Mouse (Mus musculus): Measurements from ENCODE around the gene Zg16.
A peak's percentile ranks its signal among the peaks of the same experiment; 100 is the strongest.

Gene Zg16

DNA sequence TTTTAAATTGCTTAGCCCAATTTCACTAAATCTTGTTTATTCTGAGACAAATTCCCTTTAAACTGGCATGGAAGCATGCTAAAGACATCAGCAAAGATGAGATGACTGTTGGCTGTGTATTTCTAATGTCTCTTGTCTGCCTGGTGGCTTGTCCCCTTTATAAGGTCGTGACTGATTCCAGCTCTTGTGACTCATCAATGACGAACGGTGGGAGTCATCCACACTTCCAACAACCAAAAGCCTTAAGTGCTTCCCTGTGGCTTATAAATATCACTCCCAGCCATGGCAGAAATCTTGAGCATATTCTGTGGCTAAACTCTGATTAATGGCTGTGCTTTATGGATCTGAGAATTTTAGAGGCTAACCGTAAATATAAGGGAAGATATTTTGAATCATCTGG is 20.8 kb downstream of the Zg16 start:
- DNase-seq, result no peak

DNA sequence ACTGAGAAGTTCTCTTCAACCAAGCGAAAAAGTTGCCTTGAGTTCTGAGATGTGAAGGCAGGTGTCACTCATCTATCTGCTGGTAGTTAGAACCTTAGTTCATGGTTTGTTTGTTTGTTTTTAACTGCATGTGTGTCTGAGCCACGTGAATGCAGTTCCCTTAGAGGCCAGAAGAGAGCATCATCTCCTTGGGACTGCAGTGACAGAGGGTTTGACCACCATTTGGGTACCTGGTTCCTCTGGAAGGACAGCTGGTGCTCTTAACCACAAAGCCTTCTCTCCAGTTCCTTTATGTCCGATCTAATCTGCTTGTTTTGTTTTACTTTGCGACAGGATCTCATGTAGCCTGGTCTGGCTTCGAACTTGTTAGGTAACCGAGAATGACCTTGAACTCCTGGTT is 21.6 kb downstream of the Zg16 start:
- no peak for DNase-seq

DNA sequence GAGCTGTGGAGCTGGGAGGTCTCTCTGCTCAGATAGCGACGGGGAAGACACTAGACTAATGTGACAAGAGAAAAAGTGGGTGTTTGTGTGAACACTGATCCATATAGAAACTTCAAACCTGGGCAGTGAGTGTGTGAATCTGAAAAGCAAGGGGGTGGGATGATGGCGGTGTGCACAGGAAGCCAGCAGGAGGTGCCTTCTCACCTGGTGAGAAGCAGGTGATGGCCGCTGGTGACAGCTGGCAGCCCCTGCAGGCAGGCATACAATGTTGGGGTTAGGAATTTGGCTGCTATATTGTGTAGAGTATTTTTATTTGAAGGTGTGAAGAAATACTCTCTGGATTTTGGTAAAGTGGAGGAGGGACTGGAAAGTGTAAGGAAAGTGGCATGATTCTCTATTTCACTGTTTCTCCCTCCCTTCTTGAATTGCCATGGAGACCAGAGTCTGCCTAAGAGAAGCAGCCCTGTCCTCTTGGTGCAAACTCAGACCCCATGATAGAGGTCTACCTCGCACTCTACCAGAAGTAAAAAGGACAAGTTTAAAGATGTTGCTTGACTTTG is 32.0 kb downstream of the Zg16 start:
- no peak for DNase-seq

DNA sequence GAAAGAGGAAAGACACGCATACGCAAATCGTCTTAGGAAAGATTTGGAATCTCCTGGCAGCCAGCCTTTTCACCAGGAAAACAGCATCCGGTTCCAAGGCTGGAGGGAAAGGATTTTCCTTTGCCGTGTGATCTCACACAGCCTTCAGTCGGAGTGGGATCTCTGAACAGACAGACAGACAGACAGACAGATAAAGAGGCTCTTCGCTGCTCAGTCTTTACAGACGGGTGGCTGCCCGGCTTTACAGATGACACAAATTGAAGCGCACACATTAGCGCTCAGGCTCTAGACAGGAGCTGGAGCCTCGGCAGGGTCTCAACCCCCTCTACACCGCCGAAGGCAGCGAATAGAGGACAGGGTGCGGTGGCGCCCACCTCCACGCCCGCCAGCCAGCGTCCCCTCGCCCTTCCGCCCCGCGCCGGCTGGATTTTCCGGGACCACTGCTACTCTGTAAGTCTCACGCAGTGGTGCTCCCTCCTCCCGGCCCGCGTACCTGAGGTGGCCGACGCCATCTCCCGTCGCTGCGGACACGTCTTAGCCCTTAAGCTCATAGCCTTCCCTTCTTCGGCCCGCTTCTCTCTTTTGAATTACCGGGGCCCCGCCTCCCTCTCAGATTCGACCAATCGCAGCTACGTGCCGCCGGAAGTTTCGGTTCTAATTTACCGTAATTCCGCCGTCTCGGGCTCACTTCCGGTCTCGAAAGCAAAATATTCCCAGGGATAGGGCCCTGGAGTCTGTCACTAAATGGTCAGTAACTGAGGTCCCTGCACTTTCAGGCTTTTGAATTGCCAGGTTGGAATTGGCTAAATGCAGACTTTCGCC is 45.1 kb downstream of the Zg16 start, which contains the start of gene Kif22:
TSS of gene Kif22 (minus strand) at position 621 of the 822 bp plus-strand sequence.
- DNase-seq, result peak; percentile 88

DNA sequence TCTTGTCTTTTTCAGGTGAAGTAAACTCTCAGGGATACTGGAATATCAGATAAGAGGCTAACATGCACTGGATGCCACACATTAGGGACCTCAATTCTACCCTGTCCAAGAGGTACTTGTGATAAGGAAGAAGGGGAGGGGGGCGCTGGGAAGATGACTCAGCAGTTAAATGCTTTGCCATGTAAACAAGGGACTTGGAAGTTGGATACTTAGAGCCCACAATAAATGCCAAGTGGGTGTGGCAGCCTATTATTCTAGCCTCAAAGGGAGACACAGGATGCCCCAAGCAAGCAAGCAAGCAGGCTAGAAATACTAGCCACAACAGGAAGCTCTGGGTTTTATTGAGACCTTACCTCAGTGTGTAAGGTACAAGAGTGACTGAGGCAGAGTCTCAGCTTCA is 55.9 kb downstream of the Zg16 start:
- DNase-seq, result no peak

DNA sequence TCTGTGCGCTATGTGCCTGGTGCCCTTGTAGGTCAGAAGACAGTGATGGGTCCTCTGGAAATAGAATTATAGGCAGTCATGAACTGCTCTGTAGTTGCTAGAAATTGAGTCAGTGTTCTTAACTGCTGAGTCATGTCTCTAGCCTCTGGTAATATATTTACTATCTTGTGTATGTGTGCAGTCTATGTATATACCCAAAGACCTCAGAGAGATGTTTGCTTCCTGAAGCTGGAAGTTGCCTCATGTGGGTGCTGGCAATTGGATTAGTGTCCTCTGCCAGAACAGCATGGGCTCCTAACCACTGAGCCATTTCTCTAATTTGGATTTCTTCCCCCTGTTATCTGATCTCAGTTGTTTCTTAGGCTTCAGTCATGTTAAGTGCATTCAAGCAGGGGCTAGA is 57.0 kb downstream of the Zg16 start:
- DNase-seq, result no peak

DNA sequence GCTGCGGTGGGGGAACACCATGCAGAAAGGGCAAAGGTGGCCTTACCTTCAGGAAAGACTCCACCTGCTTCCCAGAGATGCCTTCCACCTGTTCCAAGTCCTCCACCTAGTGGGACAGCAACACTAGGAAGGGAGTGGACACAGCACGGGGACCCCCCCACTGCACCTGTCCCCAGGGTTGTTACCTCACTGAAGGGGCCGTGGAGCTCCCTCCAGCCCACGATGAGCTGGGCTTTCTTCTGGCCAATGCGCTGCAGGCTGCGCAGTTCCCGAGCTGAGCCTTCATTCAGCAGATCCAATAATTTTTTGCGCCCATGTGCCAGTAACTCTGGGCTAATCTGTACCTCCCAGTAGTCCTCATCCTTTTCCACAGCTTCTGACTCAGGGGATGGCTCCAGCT is 59.2 kb downstream of the Zg16 start:
- no peak for DNase-seq

DNA sequence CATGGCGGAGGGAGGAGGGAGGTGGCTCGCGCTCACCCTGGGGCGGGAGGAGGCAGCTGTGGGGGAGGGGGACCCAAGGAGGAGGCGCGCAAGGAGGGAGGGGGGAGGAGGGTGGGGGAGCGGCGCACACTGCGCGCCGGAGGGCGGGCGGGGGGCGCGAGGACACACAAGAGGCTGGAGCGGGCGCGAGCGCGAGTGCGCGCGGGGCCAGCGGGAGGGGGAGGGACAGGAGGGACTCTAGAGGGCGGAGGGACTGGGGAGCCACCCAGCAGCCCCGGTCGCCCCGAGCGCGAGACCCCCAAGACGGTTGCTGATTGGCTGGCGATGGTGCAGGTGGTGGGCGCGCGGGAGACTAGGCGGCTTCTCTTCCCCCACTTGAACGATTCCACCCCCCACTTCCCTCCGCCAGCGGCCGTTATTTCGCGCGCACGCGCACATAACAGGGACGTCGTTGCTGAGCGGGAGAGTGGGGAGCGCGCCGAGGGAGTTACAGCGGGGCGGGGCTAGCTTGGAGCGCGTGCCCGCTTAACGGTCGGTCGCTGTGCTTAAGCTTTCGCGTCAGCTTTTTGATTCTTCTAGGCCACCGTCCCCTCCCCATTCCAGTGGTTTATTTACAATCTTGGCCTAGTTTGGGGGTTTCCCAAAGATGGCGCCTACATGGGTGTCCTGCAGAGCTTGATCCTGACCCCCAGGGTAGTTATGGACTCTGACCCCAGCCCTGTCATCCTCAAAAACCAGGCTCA is 60.0 kb downstream of the Zg16 start, which contains the start of gene Maz:
TSS of gene Maz (minus strand) at position 54 of the 743 bp plus-strand sequence.
- peak; percentile 99 for DNase-seq

DNA sequence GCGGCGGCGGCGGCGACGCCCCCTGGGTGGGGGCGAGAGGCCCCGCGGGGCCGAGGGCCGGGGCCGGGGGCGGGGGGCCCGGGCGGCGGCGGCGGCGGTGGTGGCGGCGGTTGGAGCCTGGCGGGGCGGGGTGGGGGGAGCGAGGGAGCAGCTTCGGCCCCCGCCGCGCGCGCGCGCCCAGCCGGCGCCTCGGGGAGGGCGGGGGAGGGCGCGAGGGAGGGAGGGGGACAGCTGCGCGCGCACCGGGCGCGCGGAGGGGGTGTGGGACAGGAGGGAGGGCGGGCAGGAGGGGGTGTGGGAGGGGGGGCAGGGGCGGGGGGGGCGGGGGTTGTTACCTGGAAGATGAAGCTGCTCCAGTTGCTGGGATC is 60.5 kb downstream of the Zg16 start:
- DNase-seq, result peak; percentile 92

DNA sequence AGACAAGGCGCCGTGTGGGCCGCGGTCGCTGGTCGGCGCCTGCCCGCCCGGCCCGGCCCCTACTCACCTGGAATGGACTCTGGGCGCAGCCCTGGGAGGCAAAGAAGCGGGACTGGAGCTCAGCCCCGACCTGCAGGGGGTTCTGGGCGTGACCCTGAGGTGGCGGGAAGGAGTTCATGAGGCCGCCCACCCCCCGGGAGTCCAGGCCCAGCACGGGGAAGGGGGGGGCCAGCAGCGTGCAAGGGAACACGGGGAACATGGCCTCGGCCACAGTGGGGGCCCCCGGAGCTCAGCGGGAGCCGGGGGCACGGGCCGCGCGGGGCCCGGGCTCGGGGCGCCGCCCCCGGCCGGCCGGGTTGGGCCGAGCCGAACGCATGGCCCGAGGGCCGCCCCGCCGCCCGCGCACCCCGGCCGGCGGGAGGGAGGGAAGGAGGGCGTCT is 60.9 kb downstream of the Zg16 start:
- DNase-seq, result peak; percentile 63

DNA sequence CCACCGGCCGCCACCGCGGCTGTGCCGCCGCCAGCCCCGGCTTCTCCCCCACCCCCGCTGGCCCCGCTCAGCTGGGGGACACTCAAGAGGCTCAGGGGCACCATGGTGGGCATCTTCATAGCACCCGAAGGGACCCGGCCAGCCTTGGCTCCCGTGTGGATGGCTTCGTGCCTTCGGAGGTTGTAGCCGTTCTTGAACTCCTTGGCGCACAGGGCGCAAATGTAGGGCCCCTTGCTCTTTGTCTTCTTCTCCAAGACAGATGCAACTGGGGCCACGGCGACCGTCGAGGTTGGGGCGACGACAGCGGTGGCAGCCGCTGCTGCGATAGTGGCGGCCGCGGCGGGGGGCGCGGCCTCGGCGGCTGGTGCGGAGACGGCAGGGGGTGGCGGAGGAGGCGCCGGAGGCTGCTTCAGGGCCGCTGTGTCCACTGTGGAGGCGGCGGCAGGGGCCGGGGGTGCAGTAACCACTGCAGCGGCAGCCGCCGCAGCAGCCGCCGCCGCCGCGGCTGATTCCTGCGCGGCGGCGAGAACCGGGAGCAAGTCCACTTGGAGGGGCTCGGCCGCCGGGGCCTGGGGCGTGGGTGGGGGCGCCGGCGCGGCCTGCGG is 61.5 kb downstream of the Zg16 start:
- peak; percentile 58 for DNase-seq

DNA sequence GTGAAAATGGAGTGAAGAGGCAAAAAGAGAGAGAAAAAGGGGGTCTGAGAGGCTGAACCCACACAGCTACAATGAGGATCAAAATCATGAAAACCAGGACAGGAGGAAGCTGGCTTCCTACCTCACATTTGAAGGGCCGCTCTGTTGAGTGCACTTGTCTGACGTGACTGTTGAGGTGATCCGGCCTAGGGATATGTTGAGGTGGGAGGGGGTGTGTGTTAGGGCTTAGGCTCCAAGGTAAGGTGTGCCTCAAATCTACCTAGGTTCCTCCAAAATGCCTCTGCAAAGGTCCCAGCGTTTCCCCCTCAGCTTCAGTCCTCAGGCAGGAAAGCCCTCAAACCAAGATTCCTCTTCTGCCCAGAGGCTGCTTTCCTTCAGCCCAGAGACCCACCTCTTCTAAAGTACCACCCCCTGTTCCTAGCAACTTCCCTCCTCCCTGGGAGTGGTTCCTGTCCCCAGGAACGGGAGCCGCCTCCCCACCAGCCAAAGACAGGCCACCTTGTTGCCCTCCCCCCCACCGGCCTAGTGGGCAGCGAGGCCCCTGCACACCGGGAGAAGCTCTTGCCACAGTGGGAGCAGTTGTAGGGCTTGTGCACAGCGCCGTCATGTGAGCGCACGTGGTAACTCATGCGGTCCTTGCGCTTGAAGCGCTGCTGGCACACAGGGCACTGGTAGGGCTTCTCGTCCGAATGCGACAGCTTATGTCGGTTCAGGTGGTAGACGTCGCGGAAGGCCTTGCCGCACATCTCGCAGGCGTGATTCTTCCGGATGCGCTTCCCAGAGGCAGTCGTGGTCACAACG is 62.2 kb downstream of the Zg16 start:
- peak; percentile 70 for DNase-seq

DNA sequence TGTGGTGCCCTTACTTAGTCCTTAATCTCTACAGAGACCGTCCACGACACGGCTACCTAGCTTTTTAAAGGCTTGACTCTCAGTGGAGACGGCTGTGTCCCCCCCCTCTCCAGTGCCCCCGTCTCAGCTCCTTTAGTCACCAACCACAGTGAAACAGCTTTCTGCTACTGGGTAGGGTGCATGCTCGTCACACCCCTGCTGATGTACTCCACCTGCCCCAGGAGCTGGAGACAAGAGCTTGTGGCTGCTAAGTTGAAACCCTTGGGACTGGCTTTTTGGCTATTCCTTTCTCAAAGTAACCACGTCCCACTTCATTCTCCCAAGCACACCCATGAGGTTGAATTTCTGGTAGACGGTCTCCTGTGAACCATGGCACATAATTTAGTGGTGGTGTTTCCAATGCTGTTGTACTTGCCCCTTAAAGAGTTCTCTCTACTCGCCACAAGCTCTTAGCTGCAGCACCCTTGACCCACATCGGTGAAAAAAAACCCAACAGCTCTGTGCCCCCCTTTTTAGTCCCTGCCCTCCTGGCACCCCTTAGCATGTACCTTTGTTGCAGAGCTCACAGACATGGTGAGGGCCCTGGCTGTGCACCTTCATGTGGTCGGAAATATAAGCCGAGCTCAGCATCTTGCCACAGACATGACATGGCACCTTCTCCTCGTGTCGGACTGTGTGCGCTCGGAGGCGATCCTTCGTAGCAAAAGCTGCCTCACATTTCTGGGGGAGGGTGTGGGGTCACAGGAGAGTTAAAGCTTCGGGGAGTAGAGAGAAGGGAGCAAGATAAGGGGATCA is 63.0 kb downstream of the Zg16 start:
- DNase-seq, result no peak

DNA sequence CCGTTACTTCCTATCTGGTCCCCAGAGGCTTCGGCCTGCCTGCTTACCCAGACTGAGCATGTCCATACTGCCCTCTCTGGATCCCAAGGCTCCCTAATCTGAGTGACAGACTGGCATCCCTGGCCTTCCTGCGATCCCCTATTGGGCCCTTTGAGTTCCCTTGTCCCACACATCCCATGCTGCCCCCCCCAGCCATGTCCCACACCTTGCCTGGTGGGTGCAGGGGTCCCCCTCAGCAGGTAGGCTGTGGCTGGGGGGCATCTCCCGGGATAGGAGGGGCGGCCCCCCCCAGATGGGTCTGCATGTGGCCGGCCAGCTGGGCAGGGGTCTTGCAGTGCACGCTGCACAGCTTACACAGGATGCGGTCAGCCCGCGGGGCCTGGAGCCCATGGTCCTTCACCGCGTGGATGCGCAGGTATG is 63.8 kb downstream of the Zg16 start:
- no peak for DNase-seq

DNA sequence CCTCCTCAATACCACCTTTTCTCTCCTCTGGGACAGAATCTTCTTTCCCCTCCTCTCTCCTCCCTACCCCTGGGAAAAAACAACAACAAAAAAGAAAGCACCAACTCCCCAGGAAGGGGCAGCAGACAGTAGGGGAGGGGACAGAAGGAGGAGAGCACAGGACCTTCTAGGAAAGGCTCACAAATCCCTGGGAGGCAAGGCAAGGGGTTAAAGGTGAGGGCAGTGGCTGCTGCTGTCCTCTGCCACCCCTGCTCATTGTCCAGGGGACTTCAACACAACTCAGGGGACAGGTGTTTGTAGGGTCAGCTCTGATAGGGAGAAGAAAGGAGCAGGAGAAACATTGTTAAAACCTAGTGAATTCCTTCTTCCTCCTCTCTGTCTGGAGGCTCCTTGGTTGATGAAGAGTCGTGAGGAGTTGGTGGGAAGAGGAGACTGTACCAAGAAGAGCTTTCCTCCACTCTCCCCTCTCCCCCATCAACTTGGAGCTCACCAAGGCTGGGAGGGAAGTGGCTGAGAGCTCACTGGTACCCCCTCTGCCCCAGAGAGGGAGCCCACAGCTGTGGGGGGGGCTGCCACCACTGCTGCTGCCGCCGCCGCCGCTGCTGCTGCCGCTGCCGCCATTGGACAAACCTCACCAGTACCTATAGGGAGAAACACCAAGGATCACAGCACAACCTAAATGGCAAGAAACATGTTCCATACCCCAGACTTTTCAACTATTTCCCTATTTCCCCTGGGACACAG is 64.4 kb downstream of the Zg16 start:
- no peak for DNase-seq

DNA sequence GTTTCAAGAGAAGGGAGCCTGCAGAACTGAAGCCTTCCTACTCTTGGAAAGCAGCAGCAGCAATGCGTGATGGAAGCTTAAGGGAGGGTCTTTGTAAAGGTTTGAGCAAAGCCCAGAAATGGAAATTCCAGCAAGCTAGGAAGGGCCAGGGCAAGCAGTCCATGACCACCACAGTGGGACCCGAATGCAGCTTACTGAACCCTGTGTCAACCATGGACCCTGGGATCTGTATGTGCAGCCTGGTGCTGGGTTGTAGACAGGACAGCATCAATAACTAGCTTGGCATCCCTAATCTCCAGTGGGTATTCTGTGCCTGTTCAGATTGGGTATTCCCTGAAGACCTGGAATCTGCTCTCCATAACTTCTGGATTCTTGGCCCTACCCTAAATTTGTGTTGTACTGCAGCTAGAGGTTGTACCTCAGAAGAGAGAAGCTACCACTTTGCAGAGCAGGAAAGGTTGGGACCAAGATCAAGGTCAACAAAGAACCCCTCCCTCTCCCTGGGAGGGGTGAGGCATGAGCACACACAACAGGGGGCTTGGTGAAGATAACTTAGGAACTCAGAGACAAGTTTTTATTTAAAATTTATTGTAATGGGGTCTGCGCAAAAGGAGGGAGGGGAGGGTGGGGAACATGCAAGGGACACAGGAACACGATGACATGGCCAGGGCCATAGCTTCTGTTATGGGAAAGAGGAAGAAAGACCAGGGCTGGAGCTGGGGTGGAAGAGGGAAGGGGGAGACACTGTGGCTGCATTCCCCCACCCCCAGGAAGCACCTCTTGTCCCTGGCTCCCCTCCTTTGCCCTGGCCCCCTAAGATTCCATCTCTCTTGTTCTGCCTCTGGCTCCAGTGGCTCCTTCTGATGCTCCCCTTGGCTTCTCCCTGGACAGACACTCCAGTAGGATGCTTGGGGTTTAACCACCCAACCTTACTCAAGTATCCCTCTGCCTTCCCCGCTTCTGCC is 65.3 kb downstream of the Zg16 start:
- no peak for DNase-seq

DNA sequence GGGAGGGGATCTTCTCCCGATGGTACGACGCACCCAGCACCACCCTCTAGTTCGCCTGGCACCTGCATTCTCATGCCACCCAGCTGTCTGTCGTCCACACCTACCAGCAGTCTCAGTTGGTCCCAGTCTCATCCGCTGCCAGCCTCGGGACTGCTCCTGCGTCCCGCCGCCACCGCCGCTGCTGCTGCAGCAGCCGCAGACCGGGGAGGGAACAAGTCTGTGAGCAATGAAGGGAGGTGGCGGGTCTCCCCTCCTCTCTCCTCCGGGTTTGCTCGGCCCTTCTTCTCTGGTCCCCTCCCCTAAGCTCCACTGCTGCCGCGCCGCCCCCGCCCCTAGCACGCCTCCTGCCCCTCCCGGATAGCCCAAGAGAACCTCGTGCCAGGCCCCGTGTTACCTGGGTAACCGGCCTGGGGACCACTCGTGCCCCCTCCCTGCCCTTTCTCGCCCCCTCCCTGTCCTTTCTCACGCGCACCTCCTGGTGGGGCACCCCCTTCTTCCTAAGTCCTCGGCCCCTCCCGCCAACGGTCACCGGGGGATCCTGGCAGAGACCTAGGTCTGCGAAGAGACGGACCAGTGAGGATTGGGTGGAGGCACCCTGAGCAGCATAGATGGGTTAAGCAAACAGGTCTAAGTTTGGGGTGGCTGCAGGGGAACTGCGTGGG is 66.1 kb downstream of the Zg16 start, which contains the start of the genes Gm42742 and Prrt2:
TSS of gene Gm42742 (minus strand) at position 197 of the 662 bp plus-strand sequence.
TSS of gene Prrt2 (minus strand) at position 311 of the 662 bp plus-strand sequence.
- DNase-seq, result peak; percentile 74

DNA sequence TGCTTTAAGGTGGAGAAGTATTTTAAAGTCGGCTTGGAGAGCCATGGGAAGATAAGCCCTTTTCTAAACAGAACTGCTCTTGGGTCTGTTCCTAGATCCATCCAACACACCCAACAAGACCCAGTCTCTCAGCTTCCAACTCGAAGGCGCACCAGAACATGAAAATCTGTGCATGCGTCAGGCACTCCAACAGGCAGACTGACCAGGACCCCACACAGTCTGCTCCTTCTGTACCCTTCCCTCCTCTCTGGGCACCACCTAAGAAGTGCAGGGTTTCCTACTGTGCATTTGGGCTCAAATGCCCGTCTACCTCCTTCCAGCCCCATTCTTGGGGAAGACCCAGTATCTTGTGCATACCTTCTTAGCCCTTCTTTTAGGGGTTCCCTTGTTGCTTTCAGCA is 66.6 kb downstream of the Zg16 start:
- DNase-seq, result no peak

DNA sequence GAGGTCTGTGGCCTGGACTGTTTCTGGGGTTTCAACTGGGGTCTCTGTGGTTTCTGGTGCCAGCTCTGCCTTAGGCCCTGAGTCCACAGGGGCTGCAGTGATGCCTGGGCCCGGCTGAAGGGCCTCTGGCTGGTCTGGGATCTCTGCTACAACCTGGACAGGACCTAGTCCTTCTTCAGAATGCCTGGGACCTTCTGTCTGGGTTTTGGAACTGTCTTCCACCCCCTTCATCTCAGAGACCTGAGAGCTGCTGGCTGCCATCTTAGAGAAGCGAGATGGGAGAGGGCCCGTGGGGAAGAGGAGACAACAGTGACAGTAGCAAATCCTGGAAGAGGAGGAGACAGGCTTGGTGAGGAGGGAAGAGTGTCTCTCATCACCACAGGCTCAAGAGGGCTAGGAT is 67.1 kb downstream of the Zg16 start:
- no peak for DNase-seq

Measured in right cerebral cortex, postnatal 4 days (tissue).